Mouse (Mus musculus): Measurements from ENCODE around the gene Alox12e. TPM values are rescaled to one million over a fixed set of nuclear protein-coding genes. Genes with fewer than 3 reads are reported as not detected.
A peak's percentile ranks its signal among the peaks of the same experiment; 100 is the strongest.

Alox12e gene
- polyA plus RNA-seq, 1 experiment from 2014 or later = 0.35 TPM

DNA sequence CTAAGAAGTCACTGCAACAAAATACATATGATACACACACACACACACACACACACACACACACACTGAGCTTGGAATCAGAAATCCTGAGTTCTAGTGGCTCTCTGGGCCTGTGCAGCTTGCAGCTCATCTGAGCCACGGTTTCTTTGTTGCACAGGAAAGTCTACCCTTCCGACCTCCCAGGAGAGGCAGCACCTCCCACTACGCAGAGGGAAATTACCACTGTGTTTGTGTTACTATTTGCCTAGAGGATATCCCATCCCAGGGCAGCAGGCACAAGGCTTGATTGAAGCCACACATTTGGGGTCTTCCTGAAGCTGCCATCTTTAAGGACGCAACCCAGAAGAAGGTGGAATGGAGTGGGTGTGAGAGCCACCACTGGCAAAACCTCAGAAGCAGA, 25.0 kb downstream of the Alox12e start:
- Histone ChIP-seq H3K27me3 (ENCODE audit: control insufficient read depth, insufficient read depth, low read depth, low read length) (no peaks in the 10 kb centered on the region), H3K4me3 (ENCODE audit: low read length) (no peak overlapping the region), H3K4me2 (ENCODE audit: low read depth, low read length) (no peak overlapping the region), H3K27ac (ENCODE audit: low read length) (peak overlapping the region; percentile 62), H3K9me3 (ENCODE audit: control insufficient read depth, low read length) (no peaks in the 10 kb centered on the region), H3K9ac (ENCODE audit: low read length) (no peak overlapping the region), H3K4me1 (replicated peaks; ENCODE audit: control insufficient read depth, insufficient read depth, low read length) (no peaks in the 10 kb centered on the region), H3K36me3 (ENCODE audit: control insufficient read depth, insufficient read depth, low read length) (no peaks in the 10 kb centered on the region)
- peak; percentile 76 for ATAC-seq (ENCODE audit: low read depth)
- WGBS = 29% methylated on average over 4 of the region's 4 CpGs

DNA sequence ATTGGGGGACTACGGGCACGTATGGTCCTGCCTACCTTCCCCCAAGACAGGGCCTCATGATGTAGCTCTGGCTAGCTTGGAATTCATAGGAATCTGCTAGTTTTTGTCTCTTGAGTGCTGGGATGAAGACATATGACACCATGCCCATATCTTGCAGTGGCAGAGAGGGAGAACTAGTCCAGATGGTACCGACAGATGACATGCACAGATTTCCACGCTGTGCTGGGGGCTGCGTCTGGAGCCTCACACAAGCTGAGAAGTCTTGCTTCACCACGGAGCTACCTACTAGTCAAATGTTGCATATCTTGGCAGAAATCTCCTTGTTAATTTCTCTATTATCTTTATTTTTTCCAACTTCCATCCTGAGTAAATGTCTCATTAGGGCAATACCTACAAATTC, 28.5 kb downstream of the Alox12e start:
- no peak overlapping the region for H3K4me2 ChIP-seq (ENCODE audit: low read depth, low read length)
- no peak overlapping the region for H3K9ac ChIP-seq (ENCODE audit: low read length)
- ATAC-seq (ENCODE audit: low read depth) = no peak
- no peaks in the 10 kb centered on the region for H3K27me3 ChIP-seq (ENCODE audit: control insufficient read depth, insufficient read depth, low read depth, low read length)
- peaks cover 4% of the 10 kb centered on the region for H3K4me1 ChIP-seq (replicated peaks; ENCODE audit: control insufficient read depth, insufficient read depth, low read length)
- H3K9me3 ChIP-seq (ENCODE audit: control insufficient read depth, low read length) = no peaks in the 10 kb centered on the region
- no peaks in the 10 kb centered on the region for H3K36me3 ChIP-seq (ENCODE audit: control insufficient read depth, insufficient read depth, low read length)
- WGBS = 84% methylated on average over 6 of the region's 6 CpGs
- no peak overlapping the region for H3K4me3 ChIP-seq (ENCODE audit: low read length)
- no peak overlapping the region for H3K27ac ChIP-seq (ENCODE audit: low read length)

DNA sequence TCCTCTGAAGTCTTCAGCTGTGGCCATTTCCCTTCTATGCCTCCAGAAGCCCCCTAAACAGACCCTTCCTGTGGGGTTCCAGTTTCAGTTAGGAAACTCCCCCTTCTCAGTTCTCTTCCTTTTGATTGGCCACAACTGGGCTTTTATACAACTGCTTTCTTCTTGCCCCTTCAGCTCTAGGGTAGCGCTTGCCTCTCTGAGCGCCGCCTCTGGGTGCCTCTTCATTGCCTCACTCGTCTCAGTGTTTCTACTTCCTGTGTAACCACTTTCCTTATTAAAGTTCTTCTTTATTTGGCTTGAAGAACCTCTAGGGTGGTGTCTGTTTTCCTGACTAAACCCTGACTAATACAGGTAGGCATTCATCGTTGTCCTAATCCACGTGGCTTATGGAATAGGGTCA, 31.2 kb downstream of the Alox12e start:
- no peaks in the 10 kb centered on the region for H3K36me3 ChIP-seq (ENCODE audit: control insufficient read depth, insufficient read depth, low read length)
- H3K4me3 ChIP-seq (ENCODE audit: low read length) = no peak overlapping the region
- ATAC-seq (ENCODE audit: low read depth) = no peak
- no peaks in the 10 kb centered on the region for H3K27me3 ChIP-seq (ENCODE audit: control insufficient read depth, insufficient read depth, low read depth, low read length)
- no peak overlapping the region for H3K4me2 ChIP-seq (ENCODE audit: low read depth, low read length)
- H3K27ac ChIP-seq (ENCODE audit: low read length) = no peak overlapping the region
- H3K9me3 ChIP-seq (ENCODE audit: control insufficient read depth, low read length) = no peaks in the 10 kb centered on the region
- 77% methylated on average over 6 of the region's 6 CpGs for WGBS
- H3K9ac ChIP-seq (ENCODE audit: low read length) = no peak overlapping the region
- peaks cover 4% of the 10 kb centered on the region for H3K4me1 ChIP-seq (replicated peaks; ENCODE audit: control insufficient read depth, insufficient read depth, low read length)

DNA sequence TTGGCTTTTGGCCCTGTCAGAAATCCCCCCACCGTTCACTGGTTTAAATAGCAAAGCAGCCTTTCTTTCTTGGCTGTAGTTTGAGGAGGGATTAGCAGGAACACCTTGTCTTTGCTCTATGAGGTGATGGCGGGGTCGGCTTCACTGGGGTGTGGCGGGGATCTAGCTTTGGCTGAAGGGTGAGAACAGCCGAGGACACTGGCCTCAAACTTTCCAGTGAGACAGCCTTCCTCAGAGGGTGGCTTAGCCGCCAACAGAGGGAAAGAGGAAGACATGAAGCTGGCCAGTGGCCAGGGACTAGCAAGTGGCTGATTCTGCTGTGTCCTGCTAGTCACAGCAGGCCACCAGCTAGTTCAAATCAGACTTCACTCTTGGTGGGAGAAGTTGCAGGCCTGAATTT, 33.2 kb downstream of the Alox12e start:
- Histone ChIP-seq H3K4me1 (replicated peaks; ENCODE audit: control insufficient read depth, insufficient read depth, low read length) (peaks cover 4% of the 10 kb centered on the region), H3K9me3 (ENCODE audit: control insufficient read depth, low read length) (no peaks in the 10 kb centered on the region), H3K4me3 (ENCODE audit: low read length) (no peak overlapping the region), H3K27me3 (ENCODE audit: control insufficient read depth, insufficient read depth, low read depth, low read length) (no peaks in the 10 kb centered on the region), H3K36me3 (ENCODE audit: control insufficient read depth, insufficient read depth, low read length) (no peaks in the 10 kb centered on the region), H3K9ac (ENCODE audit: low read length) (no peak overlapping the region), H3K4me2 (ENCODE audit: low read depth, low read length) (no peak overlapping the region), H3K27ac (ENCODE audit: low read length) (peak overlapping the region; percentile 18; the same call in 1 of the 2 replicates)
- 30% methylated on average over 6 of the region's 6 CpGs for WGBS
- ATAC-seq (ENCODE audit: low read depth) = no peak

DNA sequence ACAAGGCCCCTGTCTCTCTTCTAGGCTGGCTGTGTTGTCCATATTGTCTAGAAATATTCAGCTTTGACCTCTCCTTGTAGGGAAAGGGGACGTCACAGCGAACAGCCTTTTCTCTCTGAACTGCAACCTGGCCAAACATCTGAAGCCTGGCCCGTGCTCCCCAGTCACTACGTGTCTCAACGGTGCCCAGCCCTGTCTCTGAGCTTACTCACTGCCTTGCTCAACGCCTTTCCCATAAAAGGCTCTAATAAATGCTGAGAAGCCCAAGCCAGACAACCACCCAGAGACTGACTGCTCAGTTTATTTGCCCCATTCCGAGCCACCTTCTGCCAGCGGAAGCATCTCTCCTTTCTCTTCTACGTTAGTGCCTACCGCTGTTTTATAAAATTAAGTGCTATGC, 34.3 kb downstream of the Alox12e start:
- H3K27ac ChIP-seq (ENCODE audit: low read length) = no peak overlapping the region
- peaks cover 4% of the 10 kb centered on the region for H3K4me1 ChIP-seq (replicated peaks; ENCODE audit: control insufficient read depth, insufficient read depth, low read length)
- no peak for ATAC-seq (ENCODE audit: low read depth)
- H3K4me3 ChIP-seq (ENCODE audit: low read length) = no peak overlapping the region
- H3K9me3 ChIP-seq (ENCODE audit: control insufficient read depth, low read length) = no peaks in the 10 kb centered on the region
- no peak overlapping the region for H3K4me2 ChIP-seq (ENCODE audit: low read depth, low read length)
- H3K27me3 ChIP-seq (ENCODE audit: control insufficient read depth, insufficient read depth, low read depth, low read length) = no peaks in the 10 kb centered on the region
- no peaks in the 10 kb centered on the region for H3K36me3 ChIP-seq (ENCODE audit: control insufficient read depth, insufficient read depth, low read length)
- no peak overlapping the region for H3K9ac ChIP-seq (ENCODE audit: low read length)
- WGBS = 71% methylated on average over 10 of the region's 10 CpGs

DNA sequence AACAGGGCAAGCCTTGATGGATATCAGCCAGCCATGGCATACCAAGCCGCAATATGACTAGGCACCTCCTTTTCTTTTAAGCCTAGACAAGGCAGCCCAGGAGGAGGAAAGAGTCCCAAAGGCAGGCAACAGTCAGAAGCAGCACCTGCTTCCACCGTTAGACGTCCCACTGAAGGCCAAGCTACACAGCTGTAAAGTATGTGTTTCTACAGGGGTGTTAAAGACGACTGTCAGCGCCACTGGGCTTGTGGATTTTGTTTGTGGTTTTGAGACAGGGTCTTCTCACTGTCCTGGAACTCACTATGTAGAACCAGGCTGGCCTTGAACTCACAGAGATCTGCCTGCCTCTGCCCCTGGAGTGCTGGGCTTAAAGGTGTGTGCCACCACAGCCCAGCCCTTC, 36.7 kb downstream of the Alox12e start:
- 50% methylated on average over 5 of the region's 5 CpGs for WGBS
- Histone ChIP-seq H3K9me3 (ENCODE audit: control insufficient read depth, low read length) (no peaks in the 10 kb centered on the region), H3K27me3 (ENCODE audit: control insufficient read depth, insufficient read depth, low read depth, low read length) (no peaks in the 10 kb centered on the region), H3K9ac (ENCODE audit: low read length) (no peak overlapping the region), H3K4me2 (ENCODE audit: low read depth, low read length) (no peak overlapping the region), H3K4me1 (replicated peaks; ENCODE audit: control insufficient read depth, insufficient read depth, low read length) (peaks cover 4% of the 10 kb centered on the region), H3K4me3 (ENCODE audit: low read length) (no peak overlapping the region), H3K36me3 (ENCODE audit: control insufficient read depth, insufficient read depth, low read length) (no peaks in the 10 kb centered on the region), H3K27ac (ENCODE audit: low read length) (no peak overlapping the region)
- ATAC-seq (ENCODE audit: low read depth) = no peak

DNA sequence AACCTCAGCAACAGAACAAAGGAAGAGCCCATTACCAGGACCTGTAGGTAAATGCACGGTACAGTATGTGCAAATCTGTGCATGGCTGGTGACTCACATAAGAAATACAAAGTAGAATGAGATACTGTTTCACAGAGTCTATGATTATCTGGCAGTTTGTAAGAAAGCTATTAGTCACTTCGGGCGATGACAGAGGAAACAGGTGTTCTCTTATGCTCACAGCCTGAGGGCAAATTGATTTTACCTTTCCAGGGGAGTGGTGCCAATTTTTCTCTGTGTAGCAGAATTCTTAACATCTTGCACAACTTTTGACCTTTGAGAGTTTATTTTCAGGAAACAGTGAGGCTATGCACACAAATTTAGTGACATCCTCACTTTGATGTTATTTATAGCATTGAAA, 37.7 kb downstream of the Alox12e start:
- H3K9me3 ChIP-seq (ENCODE audit: control insufficient read depth, low read length) = no peaks in the 10 kb centered on the region
- no peak for ATAC-seq (ENCODE audit: low read depth)
- no peak overlapping the region for H3K9ac ChIP-seq (ENCODE audit: low read length)
- peaks cover 9% of the 10 kb centered on the region for H3K4me1 ChIP-seq (replicated peaks; ENCODE audit: control insufficient read depth, insufficient read depth, low read length)
- no peak overlapping the region for H3K4me2 ChIP-seq (ENCODE audit: low read depth, low read length)
- no peaks in the 10 kb centered on the region for H3K27me3 ChIP-seq (ENCODE audit: control insufficient read depth, insufficient read depth, low read depth, low read length)
- no peaks in the 10 kb centered on the region for H3K36me3 ChIP-seq (ENCODE audit: control insufficient read depth, insufficient read depth, low read length)
- H3K4me3 ChIP-seq (ENCODE audit: low read length) = no peak overlapping the region
- 50% methylated on average over 3 of the region's 3 CpGs for WGBS
- no peak overlapping the region for H3K27ac ChIP-seq (ENCODE audit: low read length)

DNA sequence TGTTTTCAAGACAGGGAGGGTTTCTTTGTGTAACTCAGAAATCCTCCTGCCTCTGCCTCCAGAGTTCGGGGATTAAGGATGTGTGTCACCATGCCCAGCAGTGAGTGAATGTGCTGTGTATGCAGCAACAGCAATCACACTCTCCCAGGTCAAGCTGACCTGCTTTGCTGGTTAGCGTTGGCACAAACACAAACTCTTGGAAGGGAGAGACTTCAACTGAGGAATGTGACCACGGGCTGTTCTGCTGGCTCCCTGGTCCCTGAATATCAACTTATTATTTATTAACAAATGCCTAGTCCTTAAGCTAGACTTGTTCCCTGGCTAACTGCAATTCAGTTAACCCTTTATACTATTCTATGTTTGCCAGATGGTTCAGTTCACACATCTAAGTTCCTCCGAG, 38.8 kb downstream of the Alox12e start:
- H3K4me2 ChIP-seq (ENCODE audit: low read depth, low read length) = no peak overlapping the region
- no peak for ATAC-seq (ENCODE audit: low read depth)
- H3K4me3 ChIP-seq (ENCODE audit: low read length) = no peak overlapping the region
- H3K9ac ChIP-seq (ENCODE audit: low read length) = no peak overlapping the region
- H3K27ac ChIP-seq (ENCODE audit: low read length) = no peak overlapping the region
- 58% methylated on average over 4 of the region's 4 CpGs for WGBS
- no peaks in the 10 kb centered on the region for H3K27me3 ChIP-seq (ENCODE audit: control insufficient read depth, insufficient read depth, low read depth, low read length)
- no peaks in the 10 kb centered on the region for H3K9me3 ChIP-seq (ENCODE audit: control insufficient read depth, low read length)
- H3K36me3 ChIP-seq (ENCODE audit: control insufficient read depth, insufficient read depth, low read length) = no peaks in the 10 kb centered on the region
- peaks cover 5% of the 10 kb centered on the region for H3K4me1 ChIP-seq (replicated peaks; ENCODE audit: control insufficient read depth, insufficient read depth, low read length)

DNA sequence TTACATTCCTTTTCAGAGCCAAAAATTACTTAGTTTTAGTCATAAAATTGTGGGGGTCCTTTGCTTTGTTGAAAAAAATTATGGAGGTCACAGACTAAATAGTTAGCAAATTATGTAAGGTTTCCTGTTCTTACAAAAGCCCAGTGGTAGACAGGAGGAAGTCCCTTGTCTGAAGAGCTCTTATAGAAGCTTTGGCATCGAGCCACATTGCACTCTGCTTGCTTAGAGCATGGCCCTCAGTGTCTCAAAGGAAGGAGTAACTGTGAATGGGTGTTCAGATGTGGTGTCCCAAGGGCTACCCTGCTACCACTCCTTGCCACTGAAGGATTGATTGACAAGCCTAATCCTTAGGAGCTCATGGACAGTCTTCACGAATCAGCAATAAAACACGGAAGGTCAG, 42.0 kb downstream of the Alox12e start:
- H3K36me3 ChIP-seq (ENCODE audit: control insufficient read depth, insufficient read depth, low read length) = no peaks in the 10 kb centered on the region
- no peaks in the 10 kb centered on the region for H3K9me3 ChIP-seq (ENCODE audit: control insufficient read depth, low read length)
- H3K4me1 ChIP-seq (replicated peaks; ENCODE audit: control insufficient read depth, insufficient read depth, low read length) = peaks cover 5% of the 10 kb centered on the region
- H3K4me2 ChIP-seq (ENCODE audit: low read depth, low read length) = no peak overlapping the region
- no peak overlapping the region for H3K9ac ChIP-seq (ENCODE audit: low read length)
- H3K27ac ChIP-seq (ENCODE audit: low read length) = peak overlapping the region; percentile 73
- H3K4me3 ChIP-seq (ENCODE audit: low read length) = no peak overlapping the region
- ATAC-seq (ENCODE audit: low read depth) = peak; percentile 90
- H3K27me3 ChIP-seq (ENCODE audit: control insufficient read depth, insufficient read depth, low read depth, low read length) = no peaks in the 10 kb centered on the region
- 31% methylated on average over 3 of the region's 3 CpGs for WGBS

DNA sequence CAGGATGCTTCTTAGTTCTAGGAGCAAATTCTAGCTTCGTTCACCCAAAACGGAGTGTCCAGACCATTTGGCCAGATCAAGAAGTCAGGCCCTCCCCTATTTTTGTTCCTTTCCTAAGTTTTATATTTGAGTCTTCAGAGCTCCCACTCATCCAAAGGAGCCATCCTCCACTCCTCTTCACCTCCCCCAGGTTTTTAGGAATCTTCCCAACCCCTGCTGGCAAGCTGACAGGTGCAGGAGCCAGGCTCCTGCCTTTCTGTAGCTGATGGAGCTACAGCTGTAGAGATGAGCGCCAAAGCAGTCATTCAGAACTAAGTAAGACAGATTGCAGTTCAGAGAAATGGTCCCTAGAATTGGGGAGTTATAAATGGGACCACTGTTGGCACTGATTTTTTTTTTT, 43.5 kb downstream of the Alox12e start:
- Histone ChIP-seq H3K9me3 (ENCODE audit: control insufficient read depth, low read length) (no peaks in the 10 kb centered on the region), H3K9ac (ENCODE audit: low read length) (no peak overlapping the region), H3K27me3 (ENCODE audit: control insufficient read depth, insufficient read depth, low read depth, low read length) (no peaks in the 10 kb centered on the region), H3K4me1 (replicated peaks; ENCODE audit: control insufficient read depth, insufficient read depth, low read length) (peaks cover 5% of the 10 kb centered on the region), H3K27ac (ENCODE audit: low read length) (no peak overlapping the region), H3K4me3 (ENCODE audit: low read length) (no peak overlapping the region), H3K36me3 (ENCODE audit: control insufficient read depth, insufficient read depth, low read length) (no peaks in the 10 kb centered on the region), H3K4me2 (ENCODE audit: low read depth, low read length) (no peak overlapping the region)
- 81% methylated on average over 3 of the region's 3 CpGs for WGBS
- ATAC-seq (ENCODE audit: low read depth) = no peak
